Mouse (Mus musculus) embryonic facial prominence, embryonic 13.5 days (tissue): ENCODE results near the gene Bco2. TPM values are rescaled to one million over a fixed set of nuclear protein-coding genes. Genes with fewer than 3 reads are reported as not detected.

ENCODE experiments used
- ATAC-seq: fragments of 200-750 bp; cut with Nextera tagmentation; 2 replicates; pipeline ENCODE4 v1.8.0; 2017; ENCODE audit warnings: low read depth; ENCODE audit not compliant: insufficient number of reproducible peaks, insufficient read depth, low FRiP score, low TSS enrichment
- H3K27ac ChIP-seq: fragments of 300-500 bp; sonication (generic); 2 replicates; pipeline ENCODE4 v1.5.1; 2015; ENCODE audit warnings: moderate library complexity, mild to moderate bottlenecking, inconsistent platforms
- H3K27me3 ChIP-seq: fragments of 300-500 bp; sonication (generic); 2 replicates; pipeline ENCODE4 v1.6.1; 2015; ENCODE audit warnings: mild to moderate bottlenecking, inconsistent platforms
- H3K36me3 ChIP-seq: fragments of 300-500 bp; sonication (generic); 2 replicates; pipeline ENCODE4 v1.6.1; 2015; ENCODE audit warnings: mild to moderate bottlenecking, inconsistent platforms
- H3K4me1 ChIP-seq: fragments of 300-500 bp; sonication (generic); 2 replicates; pipeline ENCODE4 v1.6.1; 2015; ENCODE audit warnings: inconsistent platforms
- H3K4me2 ChIP-seq: fragments of 300-500 bp; sonication (generic); 2 replicates; pipeline ENCODE4 v1.6.1; 2015; ENCODE audit warnings: moderate library complexity, mild to moderate bottlenecking, inconsistent platforms
- H3K4me3 ChIP-seq: fragments of 300-500 bp; sonication (generic); 2 replicates; pipeline ENCODE4 v1.5.1; 2015; ENCODE audit warnings: mild to moderate bottlenecking, inconsistent platforms
- H3K9ac ChIP-seq: fragments of 300-500 bp; sonication (generic); 2 replicates; pipeline ENCODE4 v1.6.1; 2015; ENCODE audit warnings: mild to moderate bottlenecking, inconsistent platforms
- H3K9me3 ChIP-seq: fragments of 300-500 bp; sonication (generic); 2 replicates; pipeline ENCODE4 v1.6.1; 2016; ENCODE audit warnings: inconsistent platforms
- WGBS: fragments of 180-500 bp; shearing (Covaris S2); methylation state at CpG from one replicate; pipeline ENCODE4 v1.1.7; 2015; ENCODE audit warnings: mixed read lengths; 5-methylcytosine and 5-hydroxymethylcytosine counted together
- polyA plus RNA-seq: library from polyadenylated mRNA; unstranded; fragments of >200 nt; fragmentation: Nextera tagmentation; extraction: Ambion mirVana; gene quantifications from 2 replicates; pipeline ENCODE4 v1.2.1, GENCODE M21; 2015

Gene Bco2
- polyA plus RNA-seq, 1 experiment from 2014 or later, result 0.15 TPM

DNA sequence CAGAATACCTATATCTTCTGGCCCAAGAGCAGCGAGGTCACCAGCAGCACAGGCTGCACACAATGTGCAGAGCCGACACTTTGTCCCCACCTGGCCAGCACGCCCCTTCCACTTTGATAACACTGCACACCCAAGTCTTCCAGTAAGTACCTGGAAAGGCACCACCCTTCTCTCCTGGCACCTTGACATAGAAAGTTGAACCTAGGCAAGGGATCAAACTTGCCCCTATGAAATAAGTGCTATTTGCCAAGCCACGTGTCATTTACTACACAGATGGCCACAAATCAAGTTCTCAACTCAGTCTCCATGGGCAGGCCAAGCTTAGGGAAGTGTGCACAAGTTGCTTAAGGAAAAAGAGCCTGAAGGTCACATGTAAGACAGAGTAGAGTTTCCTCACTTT, 32.0 kb upstream of the Bco2 start:
- no peak for ATAC-seq
- Histone ChIP-seq H3K4me3 (no peak overlapping the region), H3K27me3 (no peaks in the 10 kb centered on the region), H3K4me2 (no peak overlapping the region), H3K4me1 (no peaks in the 10 kb centered on the region), H3K27ac (no peak overlapping the region), H3K9me3 (no peaks in the 10 kb centered on the region), H3K36me3 (no peaks in the 10 kb centered on the region), H3K9ac (no peak overlapping the region)
- WGBS, result 81% methylated on average over 4 of the region's 4 CpGs

GRCm38 (mm10) chr9:50585145-50585818, 30.3 kb upstream of the Bco2 start:
- Histone ChIP-seq H3K4me1 (no peaks in the 10 kb centered on the region), H3K4me2 (no peak overlapping the region), H3K36me3 (no peaks in the 10 kb centered on the region), H3K27ac (no peak overlapping the region), H3K9ac (no peak overlapping the region), H3K27me3 (no peaks in the 10 kb centered on the region), H3K9me3 (no peaks in the 10 kb centered on the region), H3K4me3 (no peak overlapping the region)
- no peak for ATAC-seq
- 77% methylated on average over 6 of the region's 6 CpGs for WGBS

DNA sequence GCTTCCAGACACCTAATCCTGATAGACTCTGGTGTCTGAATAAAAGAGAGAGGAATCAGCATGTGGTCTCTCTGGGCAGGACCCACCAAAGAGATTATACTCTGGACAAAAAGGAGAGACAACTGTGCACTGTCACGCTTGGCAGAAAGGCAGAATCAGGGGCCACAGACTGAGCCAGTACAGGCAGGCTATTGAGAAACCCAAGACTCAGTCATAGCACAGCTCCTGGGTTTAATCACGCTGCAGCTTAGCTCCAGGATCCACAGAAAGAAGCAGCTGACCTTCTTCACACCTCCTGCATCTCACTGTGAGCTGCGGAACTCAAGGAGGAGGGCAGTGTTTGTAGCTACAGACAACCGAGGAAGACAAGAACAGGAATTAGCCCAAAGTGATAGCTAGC, 25.4 kb upstream of the Bco2 start:
- no peaks in the 10 kb centered on the region for H3K36me3 ChIP-seq
- 37% methylated on average over 4 of the region's 4 CpGs for WGBS
- H3K4me3 ChIP-seq, result no peak overlapping the region
- no peaks in the 10 kb centered on the region for H3K9me3 ChIP-seq
- H3K4me2 ChIP-seq, result no peak overlapping the region
- no peaks in the 10 kb centered on the region for H3K4me1 ChIP-seq
- ATAC-seq, result no peak
- H3K27me3 ChIP-seq, result no peaks in the 10 kb centered on the region
- no peak overlapping the region for H3K9ac ChIP-seq
- no peak overlapping the region for H3K27ac ChIP-seq

DNA sequence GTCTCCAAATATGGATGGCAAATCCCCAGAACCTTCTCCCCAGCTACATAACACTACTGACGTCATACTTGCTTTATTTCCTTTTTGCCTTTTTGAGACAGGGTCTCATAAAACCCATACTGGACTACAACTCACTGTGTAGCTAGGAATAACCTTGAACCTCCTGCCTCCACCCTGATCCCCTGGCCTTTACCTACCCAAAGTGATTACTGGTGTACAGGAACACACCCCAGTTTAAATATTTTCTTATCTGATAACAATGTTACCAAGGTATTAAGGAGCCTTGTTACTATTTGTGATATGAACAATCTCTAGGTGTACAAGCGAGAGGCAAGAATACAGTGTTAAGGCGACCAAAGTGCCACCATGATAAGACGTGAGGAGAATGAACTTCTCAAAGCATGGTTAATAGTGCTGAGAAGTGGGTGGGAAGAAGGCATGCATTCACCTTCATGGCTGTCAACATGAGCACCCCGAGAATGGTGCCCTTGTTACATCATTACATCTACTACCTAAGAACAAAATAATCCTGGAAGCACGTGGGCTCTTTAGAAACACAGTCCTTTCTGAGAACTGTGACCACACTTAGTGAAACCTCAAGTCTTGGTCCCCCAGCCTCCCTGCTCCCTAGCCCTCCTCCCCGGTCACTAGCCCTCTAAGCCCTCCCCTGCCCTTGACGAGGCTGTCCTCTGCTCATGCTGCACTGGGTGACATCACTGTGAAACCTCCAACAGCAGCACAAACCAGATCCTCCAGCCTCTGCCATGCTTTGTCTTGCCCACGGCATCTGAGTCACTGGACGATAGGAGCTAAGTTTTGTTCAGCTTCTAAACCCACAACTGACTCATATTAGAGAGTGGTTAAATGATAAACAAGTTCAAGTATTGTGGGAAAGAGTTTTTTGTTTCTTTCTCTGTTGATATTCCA, 14.9 kb upstream of the Bco2 start:
- no peak overlapping the region for H3K4me2 ChIP-seq
- H3K4me3 ChIP-seq, result no peak overlapping the region
- H3K9ac ChIP-seq, result no peak overlapping the region
- H3K36me3 ChIP-seq, result no peaks in the 10 kb centered on the region
- H3K27me3 ChIP-seq, result no peaks in the 10 kb centered on the region
- H3K27ac ChIP-seq, result no peak overlapping the region
- ATAC-seq, result no peak
- WGBS, result 79% methylated on average over 10 of the region's 10 CpGs
- no peaks in the 10 kb centered on the region for H3K4me1 ChIP-seq
- H3K9me3 ChIP-seq, result no peaks in the 10 kb centered on the region

- Histone ChIP-seq H3K4me2 (no peak overlapping the region), H3K36me3 (no peaks in the 10 kb centered on the region), H3K27me3 (no peaks in the 10 kb centered on the region), H3K9ac (no peak overlapping the region), H3K27ac (no peak overlapping the region), H3K4me1 (no peaks in the 10 kb centered on the region), H3K4me3 (no peak overlapping the region), H3K9me3 (no peaks in the 10 kb centered on the region)
- 87% methylated on average over 2 of the region's 2 CpGs for WGBS
- ATAC-seq, result no peak
These were observed 12.9 kb upstream of the Bco2 start for GRCm38 (mm10) chr9:50567881-50568280.

GRCm38 (mm10) chr9:50567372-50567771, 12.4 kb upstream of the Bco2 start:
- Histone ChIP-seq H3K27me3 (no peaks in the 10 kb centered on the region), H3K4me3 (no peak overlapping the region)
- ATAC-seq, result no peak

GRCm38 (mm10) chr9:50565940-50566339, 11.0 kb upstream of the Bco2 start:
- Histone ChIP-seq H3K27ac (no peak overlapping the region), H3K4me2 (no peak overlapping the region), H3K4me1 (no peaks in the 10 kb centered on the region), H3K36me3 (no peaks in the 10 kb centered on the region), H3K27me3 (no peaks in the 10 kb centered on the region), H3K9ac (no peak overlapping the region), H3K4me3 (no peak overlapping the region), H3K9me3 (0 out of 2 replicates have a peak, but pooled peaks cover 2% of the 10 kb centered on the region)
- ATAC-seq, result no peak
- WGBS, result 76% methylated on average over 4 of the region's 4 CpGs

More at GRCm38 (mm10) chr9:50567372-50567771, 12.4 kb upstream of the Bco2 start:
- Histone ChIP-seq H3K36me3 (no peaks in the 10 kb centered on the region), H3K9ac (no peak overlapping the region), H3K9me3 (no peaks in the 10 kb centered on the region), H3K4me2 (no peak overlapping the region), H3K27ac (no peak overlapping the region), H3K4me1 (no peaks in the 10 kb centered on the region)
- 85% methylated on average over 4 of the region's 4 CpGs for WGBS

GRCm38 (mm10) chr9:50565173-50565572, 10.2 kb upstream of the Bco2 start:
- ATAC-seq, result no peak

DNA sequence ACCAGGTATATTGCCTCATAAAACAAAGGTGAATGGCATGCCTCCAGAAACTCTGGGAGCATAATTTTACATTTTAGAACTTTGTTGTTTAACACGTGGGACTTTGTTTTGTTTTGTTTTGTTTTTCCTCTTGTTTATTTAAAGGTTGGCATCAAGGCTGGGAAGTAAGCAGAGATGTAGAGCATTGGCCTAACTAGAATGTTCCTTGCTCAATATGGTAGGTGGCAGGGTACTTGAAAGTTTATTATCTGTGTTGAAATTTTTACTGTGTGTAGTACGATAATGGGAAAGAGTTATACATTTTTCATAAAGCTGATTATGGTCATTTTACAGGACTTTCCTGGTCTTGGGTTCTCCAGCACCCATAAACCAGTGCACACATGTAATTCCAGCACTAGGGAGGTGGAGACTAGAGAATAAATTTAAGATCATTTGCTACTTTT, 7.0 kb upstream of the Bco2 start:
- Histone ChIP-seq H3K4me1 (no peaks in the 10 kb centered on the region), H3K9ac (no peak overlapping the region), H3K27me3 (no peaks in the 10 kb centered on the region), H3K4me3 (no peak overlapping the region), H3K27ac (no peak overlapping the region), H3K4me2 (no peak overlapping the region), H3K36me3 (no peaks in the 10 kb centered on the region), H3K9me3 (0 out of 2 replicates have a peak, but pooled peaks cover 2% of the 10 kb centered on the region)
- ATAC-seq, result no peak
- 86% methylated on average over 2 of the region's 2 CpGs for WGBS

More at GRCm38 (mm10) chr9:50565173-50565572, 10.2 kb upstream of the Bco2 start:
- no peak overlapping the region for H3K9ac ChIP-seq
- no peaks in the 10 kb centered on the region for H3K36me3 ChIP-seq
- H3K4me1 ChIP-seq, result no peaks in the 10 kb centered on the region
- no peak overlapping the region for H3K27ac ChIP-seq
- no peaks in the 10 kb centered on the region for H3K27me3 ChIP-seq
- no peak overlapping the region for H3K4me3 ChIP-seq
- 74% methylated on average over 7 of the region's 7 CpGs for WGBS
- no peak overlapping the region for H3K4me2 ChIP-seq
- H3K9me3 ChIP-seq, result 0 out of 2 replicates have a peak, but pooled peaks cover 2% of the 10 kb centered on the region

DNA sequence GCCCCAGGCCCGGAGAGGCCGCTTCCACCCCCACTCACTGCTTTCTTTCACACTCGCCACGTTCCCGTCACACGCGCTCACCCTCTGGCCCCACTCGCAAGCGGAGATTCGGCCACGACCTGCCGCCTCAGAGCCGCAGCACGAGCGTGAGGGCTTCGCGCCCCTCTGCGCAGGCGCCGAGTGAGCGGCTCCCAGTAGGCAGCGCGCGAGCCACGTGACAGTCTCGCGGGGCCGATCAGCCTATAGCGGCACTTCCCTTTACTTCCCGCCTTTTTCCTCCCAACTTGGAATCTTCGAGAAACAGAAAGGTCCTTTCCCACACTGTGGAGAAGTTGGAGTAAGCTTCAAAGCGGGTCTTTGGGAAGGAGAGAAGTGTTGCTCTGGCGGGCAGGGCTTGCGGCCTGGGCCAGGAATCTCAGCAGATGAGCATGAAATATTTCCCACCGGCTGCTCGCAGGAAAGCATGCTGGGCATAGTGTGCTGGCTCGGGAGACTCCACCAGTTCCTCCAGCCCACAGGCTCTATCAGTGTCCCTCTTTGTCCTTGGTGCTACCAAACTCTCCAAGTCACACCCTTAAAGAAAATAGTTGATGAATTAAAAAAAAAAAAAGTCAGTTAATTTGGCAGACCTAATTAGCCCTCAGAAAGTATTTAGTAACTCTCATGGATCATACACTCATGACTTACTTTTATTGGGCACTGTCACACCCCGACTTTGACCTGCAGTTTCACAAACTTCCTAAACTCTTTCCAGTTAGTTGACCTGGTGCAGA, 6.3 kb upstream of the Bco2 start, which contains the start of gene Tex12:
Gene Tex12, minus strand, starts transcription at position 181 of the 773 bp plus-strand sequence.
- Histone ChIP-seq H3K9me3 (0 out of 2 replicates have a peak, but pooled peaks cover 2% of the 10 kb centered on the region), H3K9ac (no peak within 1 kb of the TSS), H3K4me2 (no peak within 1 kb of the TSS), H3K27me3 (no peaks in the 10 kb centered on the region), H3K4me3 (no peak within 1 kb of the TSS), H3K27ac (no peak within 1 kb of the TSS), H3K36me3 (no peaks in the 10 kb centered on the region), H3K4me1 (no peaks in the 10 kb centered on the region)
- WGBS, result 87% methylated on average over 38 of the region's 38 CpGs
- no peak for ATAC-seq
